Mouse (Mus musculus): ENCODE measurements around the gene Adsl.

Adsl gene

GRCm38 (mm10) chr15:80941468-80942040, 6.7 kb upstream of the Adsl start:
- DNase-seq (ENCODE audit: inconsistent ontology term) = no peak

GRCm38 (mm10) chr15:80945851-80946250, 2.4 kb upstream of the Adsl start:
- peak; percentile 48 for DNase-seq (ENCODE audit: inconsistent ontology term)

- no peak for DNase-seq (ENCODE audit: inconsistent ontology term)
Measured at GRCm38 (mm10) chr15:80949431-80949830, 1.1 kb downstream of the Adsl start.

- DNase-seq (ENCODE audit: inconsistent ontology term) = no peak
Measured at GRCm38 (mm10) chr15:80950055-80950454, 1.8 kb downstream of the Adsl start.

GRCm38 (mm10) chr15:80953971-80954370, 5.7 kb downstream of the Adsl start:
- no peak for DNase-seq (ENCODE audit: inconsistent ontology term)

GRCm38 (mm10) chr15:80954861-80955260, 6.6 kb downstream of the Adsl start:
- DNase-seq (ENCODE audit: inconsistent ontology term) = no peak

GRCm38 (mm10) chr15:80955836-80956438, 7.6 kb downstream of the Adsl start:
- DNase-seq (ENCODE audit: inconsistent ontology term) = no peak

- DNase-seq (ENCODE audit: inconsistent ontology term) = no peak
Measured at GRCm38 (mm10) chr15:80969371-80969770, 21.1 kb downstream of the Adsl start.

GRCm38 (mm10) chr15:80974311-80974710, 26.0 kb downstream of the Adsl start:
- no peak for DNase-seq (ENCODE audit: inconsistent ontology term)

- no peak for DNase-seq (ENCODE audit: inconsistent ontology term)
Measured at GRCm38 (mm10) chr15:80975666-80976065, 27.4 kb downstream of the Adsl start.

GRCm38 (mm10) chr15:80977620-80978334, 29.5 kb downstream of the Adsl start, which contains the start of gene Sgsm3:
Gene Sgsm3, plus strand, starts transcription at chr15:80977765.
- peak; percentile 89 for DNase-seq (ENCODE audit: inconsistent ontology term)

- DNase-seq (ENCODE audit: inconsistent ontology term) = peak; percentile 3
Measured at GRCm38 (mm10) chr15:80979611-80980010, 31.3 kb downstream of the Adsl start.

GRCm38 (mm10) chr15:80981176-80981575, 32.9 kb downstream of the Adsl start:
- DNase-seq (ENCODE audit: inconsistent ontology term) = no peak

GRCm38 (mm10) chr15:80983264-80983663, 35.0 kb downstream of the Adsl start:
- DNase-seq (ENCODE audit: inconsistent ontology term) = no peak

- DNase-seq (ENCODE audit: inconsistent ontology term) = no peak
Measured at GRCm38 (mm10) chr15:80988331-80988730, 40.0 kb downstream of the Adsl start.

- no peak for DNase-seq (ENCODE audit: inconsistent ontology term)
Measured at GRCm38 (mm10) chr15:80989712-80990111, 41.4 kb downstream of the Adsl start.

- DNase-seq (ENCODE audit: inconsistent ontology term) = no peak
Measured at GRCm38 (mm10) chr15:80994959-80995358, 46.7 kb downstream of the Adsl start.

- no peak for DNase-seq (ENCODE audit: inconsistent ontology term)
Measured at GRCm38 (mm10) chr15:80996090-80996835, 48.0 kb downstream of the Adsl start.

GRCm38 (mm10) chr15:80997077-80997476, 48.8 kb downstream of the Adsl start:
- no peak for DNase-seq (ENCODE audit: inconsistent ontology term)

- DNase-seq (ENCODE audit: inconsistent ontology term) = no peak
Measured at GRCm38 (mm10) chr15:81000419-81001138, 52.3 kb downstream of the Adsl start.

GRCm38 (mm10) chr15:81006127-81006735, 57.9 kb downstream of the Adsl start:
- DNase-seq (ENCODE audit: inconsistent ontology term) = no peak
